ENCODE assay signal across 8 mouse cellular contexts in the genomic region with DNA sequence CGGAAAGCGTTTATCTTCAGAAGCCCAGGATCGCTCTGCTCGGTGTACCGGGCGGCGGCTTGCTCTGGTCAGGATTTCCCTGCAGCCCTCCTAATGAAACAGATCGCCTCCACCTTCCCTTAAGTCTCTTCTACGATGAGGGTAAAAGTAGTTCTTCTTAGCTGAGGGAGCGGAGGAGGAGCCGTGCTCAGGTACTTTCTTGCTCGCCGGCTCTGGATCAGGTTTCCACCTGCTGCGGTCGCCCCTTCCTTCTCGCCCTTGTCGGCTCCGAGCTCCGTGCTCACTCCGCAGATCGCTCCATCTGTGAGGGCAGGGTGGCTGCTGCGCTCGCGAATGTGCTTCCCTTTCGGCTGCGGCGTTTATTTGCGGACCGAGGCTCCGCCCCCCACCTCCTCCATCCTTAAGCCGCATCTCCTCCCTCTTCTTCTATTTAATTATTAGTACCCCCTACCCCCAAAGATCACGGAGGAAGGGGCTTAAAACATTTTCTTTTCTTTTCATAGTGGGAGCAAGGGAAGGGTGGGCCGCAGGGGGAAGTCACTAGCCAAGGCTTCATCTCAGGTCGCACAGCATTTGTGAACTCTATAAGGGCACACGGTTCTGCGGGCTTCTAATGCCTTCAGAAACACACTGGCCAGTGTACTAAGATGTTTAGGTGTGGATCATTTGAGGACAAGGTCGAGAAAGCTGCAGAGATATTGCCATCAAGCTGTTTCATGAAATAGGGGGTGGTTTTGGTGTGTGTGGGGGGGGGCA. TPM values are rescaled to one million over a fixed set of nuclear protein-coding genes. Genes with fewer than 3 reads are reported as not detected.
DNase-seq lines count a peak whose midpoint lies in the region; ATAC-seq and TF ChIP-seq lines count a peak whose summit lies in the region.

Slc7a8 (minus strand) TSS at position 337 of the 756 bp plus-strand sequence.

- TF ChIP-seq CTCF in E14TG2a.4 (conservative IDR thresholded peaks at IDR 0.05; ENCODE audit: low read length) = no peak
- no peak for TF ChIP-seq CTCF in layer of hippocampus, adult 2 months (conservative IDR thresholded peaks at IDR 0.05)

- peak; percentile 85 for DNase-seq in cerebellum, adult 11-12 months
- DNase-seq in forelimb bud, embryonic 11.5 days (ENCODE audit: low read depth, low spot score) = peak; percentile 57
- DNase-seq in heart, postnatal 36 days = peak; percentile 55 to 68
- DNase-seq in layer of hippocampus, adult 2 months (ENCODE audit: low spot score in 2 of 2) = peak; percentile 80 to 83
- DNase-seq in ovary, postnatal 10 days (ENCODE audit: low spot score) = peak; percentile 48
- peak; percentile 71 for DNase-seq in thymus, postnatal 14 days

- H3K4me3 ChIP-seq in E14TG2a.4 (replicated peaks; ENCODE audit: low read length) = peak within 1 kb of the TSS; percentile 72
- H3K4me3 ChIP-seq in layer of hippocampus, adult 2 months = peak within 1 kb of the TSS; percentile 83
- H3K4me3 ChIP-seq in lung, embryonic 16.5 days (ENCODE audit: low read length) = peak within 1 kb of the TSS; percentile 53

- WGBS in lung, embryonic 16.5 days = 2% methylated on average over 37 of the region's 37 CpGs

- peak within 1 kb of the TSS; percentile 53 for H3K9ac ChIP-seq in lung, embryonic 16.5 days (ENCODE audit: low read length)

- peak; percentile 49 for ATAC-seq in lung, embryonic 16.5 days (ENCODE audit: low read depth)

- peaks cover 13% of the 10 kb centered on the region for H3K4me1 ChIP-seq in E14TG2a.4 (replicated peaks; ENCODE audit: low read depth, low read length)
- no peaks in the 10 kb centered on the region; the same call in 1 of the 2 replicates for H3K4me1 ChIP-seq in lung, embryonic 16.5 days (replicated peaks; ENCODE audit: control insufficient read depth, insufficient read depth, low read length)

- peak within 1 kb of the TSS; percentile 94 for H3K27ac ChIP-seq in layer of hippocampus, adult 2 months
- no peak within 1 kb of the TSS for H3K27ac ChIP-seq in lung, embryonic 16.5 days (ENCODE audit: low read length)

- intact Hi-C loops in heart, postnatal 36 days (cut with DNase I) = no loop called here

- peaks cover 6% of the 10 kb centered on the region; the same call in 1 of the 2 replicates for H3K9me3 ChIP-seq in E14TG2a.4 (ENCODE audit: low read length)
- H3K9me3 ChIP-seq in lung, embryonic 16.5 days (ENCODE audit: control insufficient read depth, low read length) = no peaks in the 10 kb centered on the region

- H3K36me3 ChIP-seq in E14TG2a.4 (ENCODE audit: insufficient read depth, low read length) = no peaks in the 10 kb centered on the region
- H3K36me3 ChIP-seq in lung, embryonic 16.5 days (ENCODE audit: control insufficient read depth, insufficient read depth, low read length) = no peaks in the 10 kb centered on the region

- H3K4me2 ChIP-seq in lung, embryonic 16.5 days (ENCODE audit: low read depth, low read length) = peak within 1 kb of the TSS; percentile 84

- H3K27me3 ChIP-seq in E14TG2a.4 (ENCODE audit: insufficient read depth, low read length) = peaks cover 49% of the 10 kb centered on the region
- H3K27me3 ChIP-seq in lung, embryonic 16.5 days (ENCODE audit: control insufficient read depth, insufficient read depth, low read depth, low read length) = peaks cover 15% of the 10 kb centered on the region

RNA-seq across cellular contexts. Expression of gene Slc7a8, which starts in this region (rescaled TPM):
- total RNA-seq in heart, postnatal 36 days (2021) = 1 to 10 TPM; 2.6 to 3.1 TPM
- total RNA-seq in layer of hippocampus, adult 2 months (2021) = 10 to 100 TPM; 49.4 to 54.1 TPM
- 1.9 and 2.0 TPM in 2 replicates for polyA plus RNA-seq in lung, embryonic 16.5 days (2015; fragmentation: Nextera tagmentation; extraction: Ambion mirVana)

Comparison
In these comparisons a context has a peak if more than half of its experiments do, and no peak if none do; other contexts are left out.
1. RNA of gene Slc7a8 (total RNA-seq): 49.4 to 54.1 TPM in layer of hippocampus, adult 2 months; 2.6 to 3.1 TPM in heart, postnatal 36 days; every median in the first group is over 10 times any median in the second.
2. Peak in every context shown above with its lines, with median percentiles within 50 percentile points of each other: H3K4me3 ChIP-seq and DNase-seq.